Comparison of ENCODE assay signal across 8 mouse cellular contexts in genomic region chr13:24416409-24416808, GRCm38 (mm10).
DNase-seq lines count a peak whose midpoint lies in the region; ATAC-seq lines count a peak whose summit lies in the region.

No protein-coding gene starts in this region.

- no peak overlapping the region for H3K4me2 ChIP-seq in midbrain, embryonic 14.5 days (ENCODE audit: low read length)
- H3K4me2 ChIP-seq in midbrain, embryonic 15.5 days, result no peak overlapping the region
- H3K4me2 ChIP-seq in embryonic facial prominence, embryonic 11.5 days (ENCODE audit: low read depth, low read length), result no peak overlapping the region

- H3K4me1 ChIP-seq in midbrain, embryonic 14.5 days (ENCODE audit: control insufficient read depth, insufficient read depth, low read length), result no peaks in the 10 kb centered on the region
- H3K4me1 ChIP-seq in midbrain, embryonic 15.5 days, result no peaks in the 10 kb centered on the region
- no peaks in the 10 kb centered on the region for H3K4me1 ChIP-seq in embryonic facial prominence, embryonic 11.5 days (ENCODE audit: control insufficient read depth, insufficient read depth, low read length)

- no peaks in the 10 kb centered on the region for H3K36me3 ChIP-seq in midbrain, embryonic 14.5 days (ENCODE audit: control insufficient read depth, insufficient read depth, low read length)
- H3K36me3 ChIP-seq in midbrain, embryonic 15.5 days (replicated peaks), result no peaks in the 10 kb centered on the region
- H3K36me3 ChIP-seq in embryonic facial prominence, embryonic 11.5 days (replicated peaks; ENCODE audit: control insufficient read depth, insufficient read depth, low read depth, low read length), result no peaks in the 10 kb centered on the region

- DNase-seq in midbrain, embryonic 14.5 days, result peak; percentile 26
- peak; percentile 9 for DNase-seq in WW6 (ENCODE audit: low read depth, low spot score)
- DNase-seq in embryonic facial prominence, embryonic 11.5 days (ENCODE audit: low spot score), result peak; percentile 43
- DNase-seq in kidney, postnatal 14 days, result peak; percentile 54
- DNase-seq in thymus, adult 18-20 months, result peak; percentile 67 to 80
- DNase-seq in cerebellum, adult 9-10 months, result no peak

- no peak for ATAC-seq in midbrain, embryonic 14.5 days (ENCODE audit: low FRiP score, low TSS enrichment)
- no peak for ATAC-seq in midbrain, embryonic 15.5 days (replicated peaks)
- no peak for ATAC-seq in embryonic facial prominence, embryonic 11.5 days (replicated peaks; ENCODE audit: insufficient number of reproducible peaks, low FRiP score, low TSS enrichment, low read depth)
- peak; percentile 56 for ATAC-seq in megakaryocyte, adult 5-6 weeks (ENCODE audit: poor library complexity, severe bottlenecking)

- H3K9me3 ChIP-seq in midbrain, embryonic 14.5 days (ENCODE audit: control insufficient read depth, low read length), result no peaks in the 10 kb centered on the region
- H3K9me3 ChIP-seq in midbrain, embryonic 15.5 days, result no peaks in the 10 kb centered on the region
- H3K9me3 ChIP-seq in embryonic facial prominence, embryonic 11.5 days (replicated peaks; ENCODE audit: control insufficient read depth, low read length), result no peaks in the 10 kb centered on the region

- H3K27ac ChIP-seq in midbrain, embryonic 14.5 days (replicated peaks; ENCODE audit: low read depth, low read length), result no peak overlapping the region
- H3K27ac ChIP-seq in midbrain, embryonic 15.5 days, result no peak overlapping the region
- no peak overlapping the region for H3K27ac ChIP-seq in embryonic facial prominence, embryonic 11.5 days (replicated peaks; ENCODE audit: low read depth, low read length)

- no peak overlapping the region for H3K9ac ChIP-seq in midbrain, embryonic 14.5 days (replicated peaks; ENCODE audit: low read length)
- H3K9ac ChIP-seq in midbrain, embryonic 15.5 days, result no peak overlapping the region
- no peak overlapping the region for H3K9ac ChIP-seq in embryonic facial prominence, embryonic 11.5 days (replicated peaks; ENCODE audit: low read length)

- H3K27me3 ChIP-seq in midbrain, embryonic 14.5 days (ENCODE audit: control insufficient read depth, insufficient read depth, low read length), result no peaks in the 10 kb centered on the region
- no peaks in the 10 kb centered on the region for H3K27me3 ChIP-seq in midbrain, embryonic 15.5 days (replicated peaks)
- no peaks in the 10 kb centered on the region for H3K27me3 ChIP-seq in embryonic facial prominence, embryonic 11.5 days (ENCODE audit: control insufficient read depth, insufficient read depth, low read length)

- no peak overlapping the region for H3K4me3 ChIP-seq in midbrain, embryonic 14.5 days (replicated peaks; ENCODE audit: low read depth, low read length)
- H3K4me3 ChIP-seq in midbrain, embryonic 15.5 days, result no peak overlapping the region
- H3K4me3 ChIP-seq in embryonic facial prominence, embryonic 11.5 days (ENCODE audit: low read depth, low read length), result no peak overlapping the region

- WGBS in midbrain, embryonic 14.5 days, result 51% methylated on average over 4 of the region's 4 CpGs
- WGBS in midbrain, embryonic 15.5 days, result 54% methylated on average over 4 of the region's 4 CpGs
- 34% methylated on average over 4 of the region's 4 CpGs for WGBS in embryonic facial prominence, embryonic 11.5 days
